ENCODE assay signal across 32 mouse cellular contexts in the genomic region with DNA sequence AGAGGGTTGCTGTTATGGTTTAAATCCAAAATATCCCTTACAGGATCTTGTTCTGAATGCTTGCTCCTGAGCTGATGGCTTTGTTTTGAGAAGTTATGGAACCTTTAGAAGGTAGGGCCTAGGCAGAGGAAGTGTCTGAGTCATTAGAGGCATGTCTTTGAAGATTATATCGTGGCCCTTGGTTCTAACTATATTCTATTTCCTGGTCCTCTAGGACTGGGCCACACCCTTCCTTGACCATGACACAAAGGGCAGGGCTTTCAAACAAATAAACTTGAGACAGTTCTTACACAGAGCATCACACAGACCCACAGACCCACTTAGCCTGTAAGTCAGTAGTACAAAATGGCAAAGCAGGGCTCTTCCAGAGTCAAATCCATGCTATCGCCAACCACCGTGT.
DNase-seq lines count a peak whose midpoint lies in the region; ATAC-seq and TF ChIP-seq lines count a peak whose summit lies in the region.
"Had no signal": no experiment of that assay in that cellular context is flagged by ENCODE, and none has a peak within 500 bp of the region (broad histone marks: within the 10 kb centered on the region; RNA-seq: fewer than 3 reads in every experiment).

No protein-coding gene starts in this region.

- DNase-seq in hindbrain, embryonic 10.5 days (ENCODE audit: low spot score): no peak
- DNase-seq in lung, postnatal 0 days (ENCODE audit: low spot score): peak; percentile 67
- no peak for DNase-seq in lung, postnatal 4 days
- no peak for DNase-seq in neural tube, embryonic 10.5 days (ENCODE audit: extremely low spot score, low spot score)
- DNase-seq in heart, adult 9 months (ENCODE audit: low spot score in 2 of 2): no peak
- DNase-seq: adrenal gland, postnatal 10 days; adrenal gland, postnatal 36 days; B cell, adult 2 months; cerebellum, adult 11 months; cerebellum, adult 2 months; cerebellum, adult 9-11 months; cerebellum, postnatal 25 days; gastrocnemius, postnatal 10 days; gastrocnemius, postnatal 36 days; heart, adult 2 months; heart, postnatal 10 days; heart, postnatal 36 days had no signal

- no peaks in the 10 kb centered on the region for H3K9me3 ChIP-seq in hindbrain, embryonic 10.5 days
- no peaks in the 10 kb centered on the region for H3K9me3 ChIP-seq in hindbrain, embryonic 16.5 days (ENCODE audit: control insufficient read depth, low read length)
- no peaks in the 10 kb centered on the region for H3K9me3 ChIP-seq in lung, postnatal 0 days (ENCODE audit: low read length)
- H3K9me3 ChIP-seq in neural tube, embryonic 13.5 days: no peaks in the 10 kb centered on the region
- H3K9me3 ChIP-seq in heart, embryonic 11.5 days (replicated peaks; ENCODE audit: control insufficient read depth, low read length): no peaks in the 10 kb centered on the region
- H3K9me3 ChIP-seq: embryonic facial prominence, embryonic 12.5 days; embryonic facial prominence, embryonic 15.5 days; forebrain, embryonic 12.5 days; forebrain, embryonic 15.5 days; G1E; heart, embryonic 12.5 days; heart, embryonic 15.5 days; hindbrain, embryonic 12.5 days; hindbrain, embryonic 15.5 days had no signal

- no peak overlapping the region for H3K9ac ChIP-seq in hindbrain, embryonic 16.5 days (ENCODE audit: low read depth, low read length)
- H3K9ac ChIP-seq in lung, postnatal 0 days (replicated peaks; ENCODE audit: low read depth): no peak overlapping the region
- no peak overlapping the region for H3K9ac ChIP-seq in neural tube, embryonic 13.5 days
- no peak overlapping the region for H3K9ac ChIP-seq in heart, embryonic 11.5 days (ENCODE audit: low read depth, low read length)
- H3K9ac ChIP-seq: embryonic facial prominence, embryonic 12.5 days; embryonic facial prominence, embryonic 15.5 days; forebrain, embryonic 12.5 days; forebrain, embryonic 15.5 days; heart, embryonic 12.5 days; heart, embryonic 15.5 days; hindbrain, embryonic 12.5 days; hindbrain, embryonic 15.5 days had no signal

- WGBS in hindbrain, embryonic 10.5 days: 91% methylated on average over 3 of the region's 3 CpGs
- 91% methylated on average over 3 of the region's 3 CpGs for WGBS in hindbrain, embryonic 16.5 days
- WGBS in lung, postnatal 0 days: 81% methylated on average over 3 of the region's 3 CpGs
- WGBS in neural tube, embryonic 13.5 days: 94% methylated on average over 3 of the region's 3 CpGs
- WGBS in heart, embryonic 11.5 days (ENCODE audit: insufficient replicate concordance): 78% methylated on average over 3 of the region's 3 CpGs

- no peaks in the 10 kb centered on the region for H3K27me3 ChIP-seq in hindbrain, embryonic 10.5 days (ENCODE audit: insufficient read depth, poor library complexity, severe bottlenecking)
- H3K27me3 ChIP-seq in hindbrain, embryonic 16.5 days (replicated peaks; ENCODE audit: control insufficient read depth, insufficient read depth, low read length): no peaks in the 10 kb centered on the region
- H3K27me3 ChIP-seq in lung, postnatal 0 days (replicated peaks; ENCODE audit: insufficient read depth, low read length): no peaks in the 10 kb centered on the region
- no peaks in the 10 kb centered on the region for H3K27me3 ChIP-seq in neural tube, embryonic 13.5 days
- H3K27me3 ChIP-seq in heart, embryonic 11.5 days (ENCODE audit: control insufficient read depth, insufficient read depth, low read length): no peaks in the 10 kb centered on the region
- H3K27me3 ChIP-seq: CH12.LX; embryonic facial prominence, embryonic 12.5 days; embryonic facial prominence, embryonic 15.5 days; forebrain, embryonic 12.5 days; forebrain, embryonic 15.5 days; heart, embryonic 12.5 days; heart, embryonic 15.5 days; hindbrain, embryonic 12.5 days; hindbrain, embryonic 15.5 days; Patski had no signal

- peak overlapping the region; percentile 83 for H3K27ac ChIP-seq in hindbrain, embryonic 10.5 days
- H3K27ac ChIP-seq in hindbrain, embryonic 16.5 days (ENCODE audit: low read depth, low read length): no peak overlapping the region
- H3K27ac ChIP-seq in lung, postnatal 0 days (ENCODE audit: low read length): no peak overlapping the region
- peak overlapping the region; percentile 28; the same call in 1 of the 2 replicates for H3K27ac ChIP-seq in neural tube, embryonic 13.5 days (replicated peaks)
- no peak overlapping the region for H3K27ac ChIP-seq in heart, embryonic 11.5 days (ENCODE audit: low read depth, low read length)
- H3K27ac ChIP-seq: embryonic facial prominence, embryonic 12.5 days; embryonic facial prominence, embryonic 15.5 days; forebrain, embryonic 12.5 days; forebrain, embryonic 15.5 days; heart, adult 2 months; heart, embryonic 15.5 days had no signal

- no peak for ATAC-seq in hindbrain, embryonic 16.5 days
- ATAC-seq in lung, postnatal 0 days: peak; percentile 74
- ATAC-seq in neural tube, embryonic 13.5 days (ENCODE audit: low read depth): no peak
- no peak for ATAC-seq in heart, embryonic 11.5 days (replicated peaks; ENCODE audit: insufficient number of reproducible peaks, low FRiP score, low TSS enrichment)
- ATAC-seq: forebrain, embryonic 15.5 days; inflammation-experienced regulatory T-cells, adult 6 months; Patski had no signal

- no peak overlapping the region for H3K4me2 ChIP-seq in hindbrain, embryonic 16.5 days (ENCODE audit: low read length)
- no peak overlapping the region for H3K4me2 ChIP-seq in lung, postnatal 0 days (replicated peaks; ENCODE audit: low read depth, low read length)
- no peak overlapping the region for H3K4me2 ChIP-seq in neural tube, embryonic 13.5 days
- H3K4me2 ChIP-seq in heart, embryonic 11.5 days: no peak overlapping the region
- H3K4me2 ChIP-seq: embryonic facial prominence, embryonic 12.5 days; embryonic facial prominence, embryonic 15.5 days; forebrain, embryonic 12.5 days; forebrain, embryonic 15.5 days; heart, embryonic 12.5 days; heart, embryonic 15.5 days; hindbrain, embryonic 12.5 days; hindbrain, embryonic 15.5 days had no signal

- peaks cover 17% of the 10 kb centered on the region for H3K36me3 ChIP-seq in hindbrain, embryonic 10.5 days
- H3K36me3 ChIP-seq in hindbrain, embryonic 16.5 days (ENCODE audit: control insufficient read depth, insufficient read depth, low read length): no peaks in the 10 kb centered on the region
- no peaks in the 10 kb centered on the region for H3K36me3 ChIP-seq in lung, postnatal 0 days (ENCODE audit: insufficient read depth, low read length)
- no peaks in the 10 kb centered on the region for H3K36me3 ChIP-seq in neural tube, embryonic 13.5 days
- H3K36me3 ChIP-seq in heart, embryonic 11.5 days (ENCODE audit: control insufficient read depth, insufficient read depth, low read length): no peaks in the 10 kb centered on the region
- H3K36me3 ChIP-seq: embryonic facial prominence, embryonic 12.5 days; embryonic facial prominence, embryonic 15.5 days; forebrain, embryonic 12.5 days; forebrain, embryonic 15.5 days; G1E; heart, embryonic 12.5 days; heart, embryonic 15.5 days; hindbrain, embryonic 12.5 days; hindbrain, embryonic 15.5 days had no signal

- TF ChIP-seq CTCF in lung, postnatal 0 days (IDR thresholded peaks at IDR 0.05): no peak

- peak; percentile 74; the same call in 1 of the 2 replicates for TF ChIP-seq EP300 in lung, postnatal 0 days (IDR thresholded peaks at IDR 0.05)

- H3K4me3 ChIP-seq in hindbrain, embryonic 10.5 days: no peak overlapping the region
- H3K4me3 ChIP-seq in hindbrain, embryonic 16.5 days (ENCODE audit: low read length): no peak overlapping the region
- no peak overlapping the region for H3K4me3 ChIP-seq in lung, postnatal 0 days (ENCODE audit: low read depth, low read length)
- H3K4me3 ChIP-seq in neural tube, embryonic 13.5 days: no peak overlapping the region
- H3K4me3 ChIP-seq in heart, embryonic 11.5 days (ENCODE audit: low read depth, low read length): no peak overlapping the region
- H3K4me3 ChIP-seq: embryonic facial prominence, embryonic 12.5 days; embryonic facial prominence, embryonic 15.5 days; forebrain, embryonic 12.5 days; forebrain, embryonic 15.5 days; heart, adult 2 months; heart, embryonic 12.5 days; heart, embryonic 15.5 days; hindbrain, embryonic 12.5 days; hindbrain, embryonic 15.5 days had no signal

- peaks cover 31% of the 10 kb centered on the region for H3K4me1 ChIP-seq in hindbrain, embryonic 10.5 days (replicated peaks)
- H3K4me1 ChIP-seq in hindbrain, embryonic 16.5 days (ENCODE audit: control insufficient read depth, insufficient read depth, low read depth, low read length): no peaks in the 10 kb centered on the region
- no peaks in the 10 kb centered on the region for H3K4me1 ChIP-seq in lung, postnatal 0 days (ENCODE audit: insufficient read depth, low read depth, low read length)
- H3K4me1 ChIP-seq in neural tube, embryonic 13.5 days (replicated peaks): peaks cover 12% of the 10 kb centered on the region
- no peaks in the 10 kb centered on the region for H3K4me1 ChIP-seq in heart, embryonic 11.5 days (ENCODE audit: control insufficient read depth, insufficient read depth, low read length)
- H3K4me1 ChIP-seq: embryonic facial prominence, embryonic 15.5 days; forebrain, embryonic 12.5 days; heart, embryonic 15.5 days; hindbrain, embryonic 15.5 days had no signal

Comparison
In these comparisons a context has a peak if more than half of its experiments do, and no peak if none do; other contexts are left out.
1. H3K27ac ChIP-seq: peak in hindbrain, embryonic 10.5 days (single experiment) and neural tube, embryonic 13.5 days (single experiment); none in hindbrain, embryonic 16.5 days (single experiment), lung, postnatal 0 days (single experiment) and heart, embryonic 11.5 days (single experiment).